Mouse (Mus musculus): ENCODE results near the gene Tub.

Gene Tub

GRCm38 (mm10) chr7:108985934-108986708 is 36.0 kb downstream of the Tub start:
- DNase-seq (ENCODE audit: low spot score) = no peak

- DNase-seq (ENCODE audit: low spot score) = no peak
Measured at GRCm38 (mm10) chr7:108991207-108991606, 41.1 kb downstream of the Tub start.

GRCm38 (mm10) chr7:108993230-108993629 is 43.1 kb downstream of the Tub start:
- DNase-seq (ENCODE audit: low spot score) = no peak

GRCm38 (mm10) chr7:108993881-108994291 is 43.7 kb downstream of the Tub start:
- DNase-seq (ENCODE audit: low spot score) = no peak

- no peak for DNase-seq (ENCODE audit: low spot score)
Measured at GRCm38 (mm10) chr7:108996156-108996555, 46.0 kb downstream of the Tub start.

GRCm38 (mm10) chr7:109000315-109000954 is 50.3 kb downstream of the Tub start:
- no peak for DNase-seq (ENCODE audit: low spot score)

- no peak for DNase-seq (ENCODE audit: low spot score)
Measured at GRCm38 (mm10) chr7:109001971-109002370, 51.8 kb downstream of the Tub start.

GRCm38 (mm10) chr7:109003653-109004052 is 53.5 kb downstream of the Tub start:
- no peak for DNase-seq (ENCODE audit: low spot score)

- DNase-seq (ENCODE audit: low spot score) = no peak
Measured at GRCm38 (mm10) chr7:109009260-109009659, 59.1 kb downstream of the Tub start.

- peak; percentile 47 for DNase-seq (ENCODE audit: low spot score)
Measured at GRCm38 (mm10) chr7:109010720-109011595, 60.8 kb downstream of the Tub start.

- peak; percentile 24 for DNase-seq (ENCODE audit: low spot score)
Measured at GRCm38 (mm10) chr7:109011596-109012180, 61.5 kb downstream of the Tub start.

GRCm38 (mm10) chr7:109012575-109012974 is 62.4 kb downstream of the Tub start:
- no peak for DNase-seq (ENCODE audit: low spot score)

GRCm38 (mm10) chr7:109012998-109013625 is 63.0 kb downstream of the Tub start:
- DNase-seq (ENCODE audit: low spot score) = no peak

- DNase-seq (ENCODE audit: low spot score) = no peak
Measured at GRCm38 (mm10) chr7:109014851-109015250, 64.7 kb downstream of the Tub start.

- no peak for DNase-seq (ENCODE audit: low spot score)
Measured at GRCm38 (mm10) chr7:109016378-109016923, 66.3 kb downstream of the Tub start.

- DNase-seq (ENCODE audit: low spot score) = no peak
Measured at GRCm38 (mm10) chr7:109019243-109019642, 69.1 kb downstream of the Tub start.

GRCm38 (mm10) chr7:109021428-109021827 is 71.3 kb downstream of the Tub start:
- DNase-seq (ENCODE audit: low spot score) = no peak

- no peak for DNase-seq (ENCODE audit: low spot score)
Measured at GRCm38 (mm10) chr7:109025743-109026142, 75.6 kb downstream of the Tub start.

- no peak for DNase-seq (ENCODE audit: low spot score)
Measured at GRCm38 (mm10) chr7:109026976-109027375, 76.8 kb downstream of the Tub start.

- DNase-seq (ENCODE audit: low spot score) = no peak
Measured at GRCm38 (mm10) chr7:109027721-109028120, 77.6 kb downstream of the Tub start.

- DNase-seq (ENCODE audit: low spot score) = no peak
Measured at GRCm38 (mm10) chr7:109028204-109028603, 78.1 kb downstream of the Tub start.

Measured in testis, postnatal 14 days (tissue).